Mouse (Mus musculus): Measurements from ENCODE around the gene Mrpl38. TPM values are rescaled to one million over a fixed set of nuclear protein-coding genes. Genes with fewer than 3 reads are reported as not detected.

Gene Mrpl38
- polyA plus RNA-seq, 1 experiment from 2014 or later: 81.3 TPM

DNA sequence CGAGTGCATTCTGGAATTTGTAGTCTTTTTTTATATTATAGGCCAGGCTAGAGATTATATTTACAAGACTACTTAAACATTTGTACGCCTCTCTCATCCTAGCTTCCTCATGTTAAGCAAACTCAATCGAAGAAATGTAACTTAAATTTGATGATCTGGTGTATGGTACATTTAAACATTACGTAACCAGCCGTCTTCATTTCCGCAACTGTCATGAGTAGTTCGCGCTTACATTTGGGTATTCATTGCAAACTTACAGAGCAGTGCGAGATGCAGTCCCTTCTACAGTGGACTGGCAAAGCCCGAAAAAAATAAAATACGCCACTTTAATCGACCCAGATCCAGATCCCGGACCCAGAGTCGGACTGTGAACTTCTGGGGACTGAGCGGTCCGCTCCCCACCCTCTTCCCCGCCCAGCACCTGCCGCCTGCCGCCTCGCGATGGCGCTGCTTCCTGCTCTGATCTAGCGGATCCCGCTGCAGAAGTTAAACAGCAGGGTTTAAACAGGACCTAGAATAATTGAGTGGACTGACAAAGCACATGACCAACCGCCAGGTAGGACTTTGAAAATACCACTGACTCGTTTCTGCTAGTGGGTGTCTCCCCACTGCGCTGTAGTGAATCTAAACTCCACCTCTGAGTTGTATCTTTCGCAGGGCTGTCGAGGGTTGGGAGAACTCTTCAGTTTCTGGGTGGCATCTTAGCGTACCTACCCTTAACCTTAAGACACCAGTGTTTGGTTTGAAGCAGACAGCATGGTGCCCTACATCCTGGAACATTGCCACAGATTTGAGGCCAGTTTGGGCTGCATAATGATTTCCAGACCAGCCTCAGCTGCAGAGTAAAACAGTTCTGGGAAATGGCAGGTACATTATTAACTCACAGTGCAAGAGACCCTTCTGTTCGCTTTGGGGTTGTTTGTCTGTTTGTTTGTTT, 51.2 kb downstream of the Mrpl38 start:
- H3K9ac ChIP-seq (ENCODE audit: low read depth, low read length): peak overlapping the region; percentile 39
- peak overlapping the region; percentile 50 for H3K4me3 ChIP-seq (ENCODE audit: low read depth, low read length)
- WGBS: 2% methylated on average over 31 of the region's 31 CpGs
- no peaks in the 10 kb centered on the region for H3K27me3 ChIP-seq (replicated peaks; ENCODE audit: control insufficient read depth, insufficient read depth, low read length)
- peak; percentile 88 for DNase-seq (ENCODE audit: low spot score)
- H3K9me3 ChIP-seq (ENCODE audit: control insufficient read depth, low read length): no peaks in the 10 kb centered on the region
- peak overlapping the region; percentile 75 for H3K27ac ChIP-seq (replicated peaks; ENCODE audit: low read depth, low read length)
- ATAC-seq (ENCODE audit: low read depth): peak; percentile 84
- peaks cover 12% of the 10 kb centered on the region for H3K4me1 ChIP-seq (ENCODE audit: control insufficient read depth, insufficient read depth, low read length)
- H3K36me3 ChIP-seq (ENCODE audit: control insufficient read depth, insufficient read depth, low read length): peaks cover 16% of the 10 kb centered on the region
- H3K4me2 ChIP-seq (ENCODE audit: low read depth, low read length): peak overlapping the region; percentile 64

DNA sequence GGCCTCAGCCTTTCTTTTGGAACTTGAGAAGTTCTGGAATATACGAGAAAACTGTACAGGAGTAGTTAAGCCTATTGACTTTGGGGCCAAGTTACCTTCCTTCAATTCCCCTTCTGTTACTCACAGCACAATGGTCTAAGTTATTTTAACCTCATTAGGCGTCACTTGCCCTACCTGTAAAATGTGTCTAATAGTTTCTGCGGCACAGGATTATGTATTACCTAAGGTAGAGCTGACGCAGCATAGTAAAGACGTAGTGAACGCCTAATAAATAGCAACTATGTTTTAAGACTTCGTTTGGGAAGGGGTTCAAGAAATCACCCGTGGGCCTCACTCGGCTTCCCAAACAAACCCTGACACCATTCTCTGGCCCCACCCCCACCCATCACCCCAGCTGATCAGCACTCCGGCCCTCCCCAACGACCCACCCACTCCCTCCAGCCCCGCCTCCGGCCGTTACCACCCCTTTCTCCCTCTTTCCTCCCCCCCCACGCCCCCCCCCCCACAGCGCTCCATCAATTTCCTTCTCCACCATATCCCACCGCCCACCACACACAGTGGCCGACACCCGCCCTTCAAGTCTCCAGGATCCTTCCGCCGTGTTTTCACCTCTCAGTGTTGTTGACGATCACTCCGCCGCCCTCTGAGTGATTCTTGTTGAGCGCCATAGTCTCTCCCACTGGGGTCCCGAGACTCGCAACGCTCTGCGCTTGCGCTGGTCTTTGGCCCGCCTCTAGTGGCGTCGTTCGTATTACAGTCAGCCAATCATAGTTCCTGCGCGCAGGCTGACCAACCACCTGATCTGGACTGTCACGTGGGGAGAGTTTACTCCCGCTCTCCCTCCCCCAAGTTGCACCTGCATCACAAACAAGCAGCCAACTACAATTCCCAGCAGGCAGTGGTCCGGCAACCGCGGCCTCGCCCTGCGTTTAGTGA, 52.1 kb downstream of the Mrpl38 start, which contains the start of gene Wbp2:
Gene Wbp2 (minus strand): TSS at position 738 of the 936 bp plus-strand sequence.
- H3K4me2 ChIP-seq (ENCODE audit: low read depth, low read length): peak within 1 kb of the TSS; percentile 64
- WGBS: 5% methylated on average over 31 of the region's 43 CpGs
- H3K27ac ChIP-seq (replicated peaks; ENCODE audit: low read depth, low read length): peak within 1 kb of the TSS; percentile 75
- peak within 1 kb of the TSS; percentile 63 for H3K9ac ChIP-seq (ENCODE audit: low read depth, low read length)
- H3K27me3 ChIP-seq (replicated peaks; ENCODE audit: control insufficient read depth, insufficient read depth, low read length): no peaks in the 10 kb centered on the region
- DNase-seq (ENCODE audit: low spot score) (peak; percentile 100), ATAC-seq (ENCODE audit: low read depth) (peak; percentile 97)
- H3K4me3 ChIP-seq (ENCODE audit: low read depth, low read length): peak within 1 kb of the TSS; percentile 50
- peaks cover 12% of the 10 kb centered on the region for H3K4me1 ChIP-seq (ENCODE audit: control insufficient read depth, insufficient read depth, low read length)
- peaks cover 24% of the 10 kb centered on the region for H3K36me3 ChIP-seq (ENCODE audit: control insufficient read depth, insufficient read depth, low read length)
- no peaks in the 10 kb centered on the region for H3K9me3 ChIP-seq (ENCODE audit: control insufficient read depth, low read length)

DNA sequence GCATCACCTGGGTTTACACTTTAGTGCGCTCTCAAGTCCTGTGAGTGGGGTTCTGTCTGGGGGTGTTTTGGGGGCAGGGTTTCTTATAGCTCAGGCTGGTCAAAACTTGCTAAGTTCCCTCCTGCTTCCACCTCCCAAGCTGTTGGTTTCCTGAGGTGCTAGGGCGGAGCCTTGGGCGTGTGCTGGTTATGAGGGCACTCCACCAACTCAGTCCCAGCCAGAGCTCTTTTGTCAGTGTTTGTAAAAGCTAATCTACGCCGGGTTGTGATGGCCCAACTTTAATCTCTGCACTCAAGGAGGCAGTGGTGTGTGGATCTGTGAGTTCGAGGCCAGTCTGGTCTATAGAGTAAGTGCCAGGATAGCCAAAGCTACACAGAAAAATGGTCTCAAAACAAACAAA, 54.5 kb downstream of the Mrpl38 start:
- H3K9me3 ChIP-seq (ENCODE audit: control insufficient read depth, low read length): no peaks in the 10 kb centered on the region

DNA sequence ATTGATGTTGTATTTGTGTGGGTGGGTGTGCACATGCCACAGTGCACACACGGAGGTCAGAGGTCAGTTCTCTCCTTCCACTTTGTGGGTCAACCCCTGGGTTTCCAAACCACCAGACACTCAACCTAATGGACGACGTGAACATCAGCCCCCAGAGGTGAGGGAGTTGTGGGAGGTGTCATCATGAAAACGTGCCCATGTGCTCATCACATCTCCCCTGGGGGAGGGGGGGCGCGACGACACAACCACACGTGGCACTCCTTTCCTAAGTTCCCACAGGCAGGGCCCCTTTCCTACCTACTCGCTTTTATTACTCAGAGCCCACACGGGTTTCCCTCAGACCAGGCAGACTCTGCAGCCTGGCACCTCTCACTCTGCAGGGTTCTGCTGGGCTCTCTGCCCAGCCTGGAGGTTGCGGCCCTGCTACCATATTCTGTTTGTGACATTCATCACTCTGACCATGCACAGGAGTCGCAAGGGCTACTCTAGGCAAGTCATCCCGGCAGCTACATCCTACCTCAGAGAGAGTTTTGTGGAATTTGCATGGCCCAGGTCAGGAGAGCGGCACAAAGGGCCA, 55.5 kb downstream of the Mrpl38 start:
- Histone ChIP-seq H3K36me3 (ENCODE audit: control insufficient read depth, insufficient read depth, low read length) (peaks cover 51% of the 10 kb centered on the region), H3K9ac (ENCODE audit: low read depth, low read length) (no peak overlapping the region)
- 88% methylated on average over 14 of the region's 14 CpGs for WGBS

More for the DNA sequence above, 54.5 kb downstream of the Mrpl38 start:
- Histone ChIP-seq H3K4me3 (ENCODE audit: low read depth, low read length) (no peak overlapping the region), H3K27me3 (replicated peaks; ENCODE audit: control insufficient read depth, insufficient read depth, low read length) (no peaks in the 10 kb centered on the region), H3K36me3 (ENCODE audit: control insufficient read depth, insufficient read depth, low read length) (peaks cover 48% of the 10 kb centered on the region), H3K4me2 (ENCODE audit: low read depth, low read length) (no peak overlapping the region), H3K9ac (ENCODE audit: low read depth, low read length) (no peak overlapping the region), H3K27ac (replicated peaks; ENCODE audit: low read depth, low read length) (no peak overlapping the region), H3K4me1 (ENCODE audit: control insufficient read depth, insufficient read depth, low read length) (peaks cover 12% of the 10 kb centered on the region)
- 87% methylated on average over 6 of the region's 6 CpGs for WGBS
- no peak for ATAC-seq (ENCODE audit: low read depth)
- DNase-seq (ENCODE audit: low spot score): no peak

More for the DNA sequence above, 55.5 kb downstream of the Mrpl38 start:
- no peak for DNase-seq (ENCODE audit: low spot score)
- H3K4me2 ChIP-seq (ENCODE audit: low read depth, low read length): no peak overlapping the region
- H3K27me3 ChIP-seq (replicated peaks; ENCODE audit: control insufficient read depth, insufficient read depth, low read length): no peaks in the 10 kb centered on the region
- no peak overlapping the region for H3K4me3 ChIP-seq (ENCODE audit: low read depth, low read length)
- peaks cover 13% of the 10 kb centered on the region for H3K4me1 ChIP-seq (ENCODE audit: control insufficient read depth, insufficient read depth, low read length)
- H3K27ac ChIP-seq (replicated peaks; ENCODE audit: low read depth, low read length): no peak overlapping the region
- no peaks in the 10 kb centered on the region for H3K9me3 ChIP-seq (ENCODE audit: control insufficient read depth, low read length)
- no peak for ATAC-seq (ENCODE audit: low read depth)

Other genes with a start within 250 kb of the Mrpl38 start
- gene Smim5, start 238.9 kb downstream of the Mrpl38 start, polyA plus RNA-seq (2014; fragmentation: Nextera tagmentation; extraction: Ambion mirVana): 16.5 and 20.2 TPM in 2 replicates
- gene Smim6, start 226.9 kb downstream of the Mrpl38 start, polyA plus RNA-seq (2014; fragmentation: Nextera tagmentation; extraction: Ambion mirVana): 0.71 and 1.4 TPM in 2 replicates
- 30.2 and 36.6 TPM in 2 replicates for gene Sap30bp, start 205.6 kb downstream of the Mrpl38 start, polyA plus RNA-seq (2014; fragmentation: Nextera tagmentation; extraction: Ambion mirVana)
- 13.3 TPM in 2 replicates for gene Recql5, start 205.4 kb downstream of the Mrpl38 start, polyA plus RNA-seq (2014; fragmentation: Nextera tagmentation; extraction: Ambion mirVana)
- 10.7 and 11.0 TPM in 2 replicates for gene Itgb4, start 164.2 kb downstream of the Mrpl38 start, polyA plus RNA-seq (2014; fragmentation: Nextera tagmentation; extraction: Ambion mirVana)
- 140 and 164 TPM in 2 replicates for gene Galk1, start 126.1 kb downstream of the Mrpl38 start, polyA plus RNA-seq (2014; fragmentation: Nextera tagmentation; extraction: Ambion mirVana)
- gene H3f3b, start 110.9 kb downstream of the Mrpl38 start, polyA plus RNA-seq (2014; fragmentation: Nextera tagmentation; extraction: Ambion mirVana): 1,358 and 1,723 TPM in 2 replicates
- 25.1 and 30.3 TPM in 2 replicates for gene Unk, start 108.5 kb downstream of the Mrpl38 start, polyA plus RNA-seq (2014; fragmentation: Nextera tagmentation; extraction: Ambion mirVana)
- gene Unc13d, start 60.9 kb downstream of the Mrpl38 start, polyA plus RNA-seq (2014; fragmentation: Nextera tagmentation; extraction: Ambion mirVana): 2.0 and 2.6 TPM in 2 replicates
- gene Wbp2, start 51.9 kb downstream of the Mrpl38 start, polyA plus RNA-seq (2014; fragmentation: Nextera tagmentation; extraction: Ambion mirVana): 69.0 and 74.9 TPM in 2 replicates
- gene Trim47, start 11.7 kb downstream of the Mrpl38 start, polyA plus RNA-seq (2014; fragmentation: Nextera tagmentation; extraction: Ambion mirVana): 25.6 and 29.0 TPM in 2 replicates
- 2.9 and 3.2 TPM in 2 replicates for gene Trim65, start 7.7 kb downstream of the Mrpl38 start, polyA plus RNA-seq (2014; fragmentation: Nextera tagmentation; extraction: Ambion mirVana)
- gene Fbf1, start 29.3 kb upstream of the Mrpl38 start, polyA plus RNA-seq (2014; fragmentation: Nextera tagmentation; extraction: Ambion mirVana): 27.7 and 28.5 TPM in 2 replicates
- 59.8 and 64.1 TPM in 2 replicates for gene Ten1, start 60.0 kb upstream of the Mrpl38 start, polyA plus RNA-seq (2014; fragmentation: Nextera tagmentation; extraction: Ambion mirVana)
- 29.8 and 30.8 TPM in 2 replicates for gene Acox1, start 60.2 kb upstream of the Mrpl38 start, polyA plus RNA-seq (2014; fragmentation: Nextera tagmentation; extraction: Ambion mirVana)
- gene Evpl, start 99.2 kb upstream of the Mrpl38 start, polyA plus RNA-seq (2014; fragmentation: Nextera tagmentation; extraction: Ambion mirVana): 9.5 and 10.1 TPM in 2 replicates
- 91.9 and 92.5 TPM in 2 replicates for gene Srp68, start 135.3 kb upstream of the Mrpl38 start, polyA plus RNA-seq (2014; fragmentation: Nextera tagmentation; extraction: Ambion mirVana)
- 0.29 and 0.60 TPM in 2 replicates for gene Galr2, start 142.1 kb upstream of the Mrpl38 start, polyA plus RNA-seq (2014; fragmentation: Nextera tagmentation; extraction: Ambion mirVana)
- 60.5 and 71.2 TPM in 2 replicates for gene Exoc7, start 168.4 kb upstream of the Mrpl38 start, polyA plus RNA-seq (2014; fragmentation: Nextera tagmentation; extraction: Ambion mirVana)
- 7.1 and 13.7 TPM in 2 replicates for gene Foxj1, start 196.5 kb upstream of the Mrpl38 start, polyA plus RNA-seq (2014; fragmentation: Nextera tagmentation; extraction: Ambion mirVana)